Mouse (Mus musculus): Measurements from ENCODE around the gene Cypt3. TPM values are rescaled to one million over a fixed set of nuclear protein-coding genes. Genes with fewer than 3 reads are reported as not detected.

The Cypt3 gene
- not detected for polyA plus RNA-seq (2017; shearing (Covaris generic))

GRCm38 (mm10) chrX:153558293-153558692 is at the start of gene Cypt3:
TSS of gene Cypt3 (plus strand) at chrX:153558593.

Other genes with a start within 250 kb of the Cypt3 start
- 1 to 10 TPM; 4.3 to 5.8 TPM for gene Ubqln2, start 60.4 kb upstream of the Cypt3 start, polyA plus RNA-seq (2017; shearing (Covaris generic))
- 1 to 10 TPM in 1 of 2 experiments, under 1 TPM in 1; 0.33 to 1.5 TPM for gene Kctd12b, start 137.8 kb downstream of the Cypt3 start, polyA plus RNA-seq (2017; shearing (Covaris generic))
- gene Nbdy, start 165.0 kb downstream of the Cypt3 start, polyA plus RNA-seq (2017; shearing (Covaris generic)), result 10 to 100 TPM; 48.9 to 51.7 TPM